Mouse (Mus musculus) macrophage (primary cell): Measurements from ENCODE around the gene Gtf3c1. TPM values are rescaled to one million over a fixed set of nuclear protein-coding genes. Genes with fewer than 3 reads are reported as not detected.
"Not testable (repeated sequence)": the region's sequence is repeated elsewhere in the genome, so short reads cannot be mapped to it uniquely, and the experiment has no call there.

ENCODE experiments used
- H3K27ac ChIP-seq: fragments of 350-480 bp; formaldehyde crosslinking; 2 replicates; pipeline ENCODE4 v1.9.0; 2021
- H3K36me3 ChIP-seq: fragments of 350-480 bp; formaldehyde crosslinking; 2 replicates; pipeline ENCODE4 v1.9.0; 2021; ENCODE audit errors: inconsistent target
- H3K4me3 ChIP-seq: fragments of 350-480 bp; formaldehyde crosslinking; 2 replicates; pipeline ENCODE4 v1.9.0; 2021; ENCODE audit errors: inconsistent target
- H3K79me2 ChIP-seq: fragments of 350-480 bp; formaldehyde crosslinking; 2 replicates; pipeline ENCODE4 v1.9.0; 2021; ENCODE audit errors: inconsistent target
- WGBS: methylation state at CpG from one replicate; pipeline ENCODE4 v1.1.7; 2026; ENCODE audit warnings: inconsistent platforms; ENCODE audit not compliant: missing documents; 5-methylcytosine and 5-hydroxymethylcytosine counted together
- polyA plus RNA-seq: library from polyadenylated mRNA; stranded (reverse); fragments of 250-400 nt; gene quantifications from 3 replicates; pipeline ENCODE4 v1.2.4, GENCODE M21; 2018; ENCODE audit warnings: inconsistent platforms

Gene Gtf3c1
- polyA plus RNA-seq, 1 experiment from 2014 or later = 42.4 TPM

DNA sequence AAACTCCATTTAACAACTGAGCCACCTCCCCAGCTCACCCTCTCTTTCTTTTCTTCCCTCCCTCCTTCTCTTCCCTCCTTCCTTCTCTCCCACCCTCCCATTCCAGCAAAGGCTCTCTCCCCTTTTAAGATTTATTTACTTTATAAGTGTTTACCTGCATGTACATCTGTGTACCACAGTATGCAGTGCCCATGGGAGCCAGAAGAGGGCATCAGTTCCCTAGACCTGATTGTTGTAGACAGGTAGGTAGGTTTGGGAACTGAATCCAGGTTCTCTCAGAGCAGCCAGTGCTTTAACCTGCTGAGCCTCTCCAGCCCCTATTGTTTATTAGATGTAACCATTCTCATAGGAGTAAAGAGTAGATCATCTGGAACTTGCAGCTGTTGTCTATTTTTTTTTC is 14.5 kb upstream of the Gtf3c1 start:
- Histone ChIP-seq H3K36me3 (no peaks in the 10 kb centered on the region), H3K27ac (no peak overlapping the region), H3K4me3 (no peak overlapping the region), H3K79me2 (no peaks in the 10 kb centered on the region)

DNA sequence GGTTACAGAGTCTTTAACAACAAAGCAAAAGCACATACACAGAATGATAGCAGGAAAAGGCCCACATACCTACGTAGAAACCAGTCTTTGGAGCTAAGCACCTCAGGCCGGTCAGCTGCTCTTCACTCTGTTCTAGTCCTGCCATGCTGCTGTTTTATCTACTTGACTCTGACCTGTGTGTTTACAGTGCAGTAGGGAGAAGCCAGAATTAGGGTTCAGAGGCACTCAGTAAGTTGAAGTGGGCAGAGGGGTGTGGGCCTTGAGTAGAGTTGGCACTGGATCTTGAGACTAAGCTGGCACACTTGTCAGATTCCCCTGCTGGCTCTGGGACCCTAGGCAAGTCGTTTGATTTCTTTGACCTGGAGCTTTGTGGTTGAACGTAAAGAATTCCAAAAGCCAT is 13.5 kb upstream of the Gtf3c1 start:
- Histone ChIP-seq H3K79me2 (no peaks in the 10 kb centered on the region), H3K4me3 (no peak overlapping the region), H3K27ac (no peak overlapping the region), H3K36me3 (no peaks in the 10 kb centered on the region)
- WGBS = 87% methylated on average over 4 of the region's 4 CpGs

DNA sequence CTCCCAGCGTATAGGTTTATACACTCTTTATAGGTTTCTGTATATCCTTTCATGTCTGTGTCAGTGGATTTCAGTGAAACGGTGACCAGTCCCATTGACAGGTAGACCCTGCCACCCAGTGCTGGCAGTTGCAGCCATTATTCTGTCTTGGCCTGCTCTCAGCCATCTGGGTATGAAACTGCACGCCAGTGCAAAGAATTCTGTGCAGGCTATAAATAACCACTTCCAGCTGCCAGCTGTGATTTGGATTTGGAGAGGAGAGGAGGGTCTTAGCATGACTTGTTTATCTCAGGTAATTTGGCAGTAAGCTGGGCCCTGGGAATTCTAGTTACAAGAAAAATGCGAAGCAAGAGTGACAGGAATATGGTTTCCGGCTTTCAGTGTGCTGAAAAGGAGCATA is 12.8 kb upstream of the Gtf3c1 start:
- H3K4me3 ChIP-seq = no peak overlapping the region
- no peak overlapping the region for H3K27ac ChIP-seq
- 90% methylated on average over 5 of the region's 5 CpGs for WGBS
- no peaks in the 10 kb centered on the region for H3K79me2 ChIP-seq
- H3K36me3 ChIP-seq = no peaks in the 10 kb centered on the region

DNA sequence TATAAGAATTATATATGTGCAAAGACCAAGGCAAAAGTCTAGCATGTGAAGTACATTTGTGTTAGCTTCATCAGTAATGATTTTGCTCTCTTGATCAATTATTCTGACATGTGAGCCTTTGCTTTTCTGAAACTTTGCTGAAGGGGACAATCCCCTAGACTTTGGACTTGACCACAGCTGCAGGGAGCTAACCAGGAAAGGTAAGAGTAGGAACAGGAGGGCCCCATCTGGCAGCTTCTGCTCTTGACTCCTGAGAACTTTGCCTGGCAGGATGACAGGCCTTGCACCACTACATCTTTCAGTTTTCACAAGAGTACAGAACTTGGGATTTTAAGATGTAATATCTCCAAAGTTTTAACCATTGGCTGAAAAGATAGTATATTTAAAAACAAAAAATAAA is 10.0 kb upstream of the Gtf3c1 start:
- no peak overlapping the region for H3K4me3 ChIP-seq
- no peaks in the 10 kb centered on the region for H3K79me2 ChIP-seq
- no peak overlapping the region for H3K27ac ChIP-seq
- H3K36me3 ChIP-seq = no peaks in the 10 kb centered on the region

DNA sequence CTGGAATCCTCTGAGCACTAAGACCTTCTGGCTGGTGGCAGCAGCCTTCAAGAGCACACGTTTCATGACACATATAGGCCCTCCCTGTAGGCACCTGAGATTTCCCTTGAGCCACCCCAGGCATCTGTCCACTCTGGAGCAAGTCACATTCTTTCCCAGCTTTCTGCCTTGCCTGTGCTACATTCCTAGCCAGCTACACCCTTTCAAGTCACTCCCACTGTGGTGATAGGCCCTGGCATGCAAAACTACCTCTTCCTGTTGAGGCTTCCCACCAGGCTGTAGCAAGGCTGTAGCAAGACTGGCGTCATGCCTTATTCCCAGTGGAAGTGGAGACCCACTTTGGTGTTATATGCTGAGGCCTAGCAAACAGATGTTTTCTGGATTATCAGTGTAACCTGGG is 9.1 kb upstream of the Gtf3c1 start:
- Histone ChIP-seq H3K4me3 (no peak overlapping the region), H3K27ac (no peak overlapping the region), H3K36me3 (no peaks in the 10 kb centered on the region), H3K79me2 (peaks cover 3% of the 10 kb centered on the region; the same call in 1 of the 2 replicates)
- 74% methylated on average over 2 of the region's 2 CpGs for WGBS

DNA sequence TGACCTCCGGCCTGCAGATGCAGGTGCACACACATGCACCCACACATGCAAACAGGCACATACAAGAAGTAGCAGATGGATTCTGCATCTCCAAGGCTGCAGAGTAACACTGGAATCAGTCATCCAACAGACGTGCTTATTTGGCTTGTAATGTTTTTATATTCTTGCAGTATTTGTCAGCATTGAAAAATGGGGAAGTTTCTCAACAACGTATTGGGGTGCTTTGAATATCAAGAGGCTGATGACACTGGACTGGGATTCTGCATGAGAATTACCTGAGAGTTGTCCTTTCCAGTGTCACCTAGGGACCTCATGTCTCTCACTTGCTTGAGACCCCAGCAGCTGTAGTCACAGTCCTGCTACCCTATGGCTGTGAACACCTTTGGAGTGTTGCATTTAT is 7.2 kb upstream of the Gtf3c1 start:
- Histone ChIP-seq H3K4me3 (no peak overlapping the region), H3K36me3 (no peaks in the 10 kb centered on the region), H3K79me2 (peaks cover 5% of the 10 kb centered on the region; the same call in 1 of the 2 replicates), H3K27ac (no peak overlapping the region)
- WGBS = 43% methylated on average over 3 of the region's 3 CpGs

DNA sequence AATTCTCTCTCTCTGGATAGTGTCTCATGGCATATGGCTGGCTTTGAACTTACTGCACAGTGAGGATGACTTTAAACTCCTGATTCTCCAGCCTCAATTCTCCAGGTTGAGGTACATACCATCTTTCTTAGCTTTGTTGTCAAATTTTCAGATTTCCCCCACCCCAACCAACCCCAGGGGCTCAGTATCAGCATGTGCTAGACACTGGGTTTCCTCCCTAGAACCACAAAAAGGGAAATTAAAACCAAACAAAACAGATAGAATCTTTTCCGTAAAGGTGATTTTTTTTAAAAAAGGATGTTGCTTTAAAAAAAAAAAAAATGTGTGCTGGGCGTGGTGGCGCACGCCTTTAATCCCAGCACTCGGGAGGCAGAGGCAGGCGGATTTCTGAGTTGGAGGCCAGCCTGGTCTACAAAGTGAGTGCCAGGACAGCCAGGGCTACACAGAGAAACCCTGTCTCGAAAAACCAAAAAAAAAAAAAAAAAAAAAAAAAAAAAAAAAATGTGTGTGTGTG is 6.0 kb upstream of the Gtf3c1 start:
- not testable (repeated sequence) for H3K4me3 ChIP-seq, H3K36me3 ChIP-seq, H3K27ac ChIP-seq
- 40% methylated on average over 1 of the region's 7 CpGs for WGBS
- H3K79me2 ChIP-seq = peaks cover 16% of the 10 kb centered on the region; the same call in 1 of the 2 replicates

DNA sequence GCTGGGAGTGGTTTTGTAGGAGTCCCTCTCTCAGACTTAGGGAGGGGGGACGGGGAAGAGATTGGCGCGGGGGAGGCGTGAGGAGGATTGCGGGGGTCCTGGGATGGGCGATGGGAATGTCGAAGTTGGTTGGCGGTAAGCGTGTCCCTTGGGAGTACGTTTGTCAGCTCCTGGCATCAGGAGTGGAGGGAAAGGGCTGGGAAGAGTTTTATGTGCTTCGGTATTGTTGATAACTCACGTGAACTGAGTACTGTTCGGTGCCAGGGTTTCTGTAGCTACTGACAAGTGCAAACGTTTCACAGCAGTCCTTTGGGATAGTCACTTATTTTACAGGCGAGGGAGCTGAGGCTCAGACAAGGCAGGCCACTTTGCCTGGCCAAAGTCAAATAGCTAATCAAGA is 520 bp upstream of the Gtf3c1 start:
- 3% methylated on average over 15 of the region's 15 CpGs for WGBS
- peak overlapping the region; percentile 93 for H3K4me3 ChIP-seq
- peaks cover 52% of the 10 kb centered on the region for H3K79me2 ChIP-seq
- peak overlapping the region; percentile 53 for H3K27ac ChIP-seq
- H3K36me3 ChIP-seq = peaks cover 3% of the 10 kb centered on the region; the same call in 1 of the 2 replicates

DNA sequence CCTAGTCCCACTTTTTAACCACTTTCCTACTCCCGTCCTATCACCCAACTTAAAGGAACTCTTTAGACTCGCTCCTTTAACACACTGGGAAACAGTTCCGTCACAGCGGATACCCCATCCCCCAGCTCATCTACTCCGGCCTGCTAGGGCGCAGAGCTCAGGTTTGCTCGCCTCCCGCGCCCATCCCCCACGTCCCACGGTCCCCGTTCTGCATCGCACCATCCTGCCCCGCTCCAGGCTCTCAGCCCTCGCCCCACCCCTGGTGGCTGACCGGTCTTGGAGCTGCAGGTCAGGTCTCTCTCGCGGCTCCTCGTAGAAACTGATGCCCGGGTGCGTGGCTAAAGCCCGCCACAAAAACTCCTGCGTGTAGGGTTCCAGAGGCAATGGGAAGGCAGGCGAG is 394 bp downstream of the Gtf3c1 start:
- WGBS = 0% methylated on average over 24 of the region's 24 CpGs
- H3K4me3 ChIP-seq = peak overlapping the region; percentile 83
- peaks cover 49% of the 10 kb centered on the region for H3K79me2 ChIP-seq
- peak overlapping the region; percentile 37 for H3K27ac ChIP-seq
- H3K36me3 ChIP-seq = peaks cover 12% of the 10 kb centered on the region

DNA sequence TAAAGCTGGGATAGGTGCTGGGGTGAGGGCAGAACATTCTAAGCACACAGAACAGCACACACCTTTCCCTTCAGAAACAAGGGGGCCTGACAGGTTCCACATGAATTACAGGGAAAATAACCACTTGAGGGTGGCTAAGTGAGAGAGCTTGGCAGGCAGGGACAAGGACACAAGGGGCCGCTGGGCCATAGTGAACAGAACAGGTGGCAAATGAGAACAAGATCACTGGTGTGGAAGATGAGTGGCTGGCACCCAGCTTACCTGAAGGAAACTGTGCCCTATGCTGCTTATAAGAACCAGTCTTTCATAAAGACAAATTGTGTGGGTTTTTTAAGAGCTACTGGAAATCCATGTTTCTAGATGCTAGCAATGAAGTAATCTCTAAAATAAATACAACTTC is 4.8 kb downstream of the Gtf3c1 start:
- Histone ChIP-seq H3K36me3 (peaks cover 56% of the 10 kb centered on the region), H3K27ac (no peak overlapping the region), H3K4me3 (no peak overlapping the region), H3K79me2 (peaks cover 28% of the 10 kb centered on the region)
- WGBS = 93% methylated on average over 1 of the region's 1 CpGs

DNA sequence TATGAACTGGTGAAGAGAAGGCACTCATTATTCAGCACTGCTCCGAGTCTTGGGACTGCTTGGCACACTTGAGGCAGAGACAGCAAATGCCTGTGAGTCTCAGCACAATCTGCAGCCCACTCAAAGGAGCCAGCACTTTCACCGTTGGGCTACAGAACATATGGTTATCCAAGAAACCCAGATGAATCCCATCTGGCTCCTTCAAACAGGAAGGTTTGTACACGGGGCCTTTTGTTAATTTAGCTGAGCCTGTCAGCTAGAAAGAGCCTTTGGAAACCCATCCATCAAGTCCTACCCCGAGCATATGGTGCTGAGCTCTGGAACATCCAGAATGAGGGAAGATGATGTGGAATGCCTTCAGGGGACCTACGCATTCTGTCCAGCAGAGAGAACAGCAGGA is 13.5 kb downstream of the Gtf3c1 start:
- no peak overlapping the region for H3K27ac ChIP-seq
- H3K36me3 ChIP-seq = peaks cover 100% of the 10 kb centered on the region
- H3K79me2 ChIP-seq = no peaks in the 10 kb centered on the region
- WGBS = 95% methylated on average over 5 of the region's 5 CpGs
- no peak overlapping the region for H3K4me3 ChIP-seq

DNA sequence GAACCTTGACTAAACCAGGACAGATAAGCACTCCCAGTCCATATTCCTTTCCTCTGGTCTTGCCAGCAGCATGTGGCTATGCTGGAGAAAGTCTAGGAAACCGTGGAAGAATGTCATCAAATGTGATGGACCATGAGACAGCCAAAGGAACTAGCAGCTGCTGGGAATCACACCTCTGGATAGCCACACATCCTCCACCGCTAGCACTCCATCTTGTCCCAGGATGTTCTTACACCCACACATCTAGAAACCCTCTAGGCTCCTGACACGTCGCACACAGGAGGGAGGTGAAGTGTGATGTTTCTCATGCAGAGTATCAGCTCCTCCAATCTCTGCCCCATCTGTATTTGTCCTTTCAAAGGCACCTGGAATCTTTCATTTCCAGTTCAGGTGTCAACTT is 17.1 kb downstream of the Gtf3c1 start:
- Histone ChIP-seq H3K27ac (no peak overlapping the region), H3K4me3 (no peak overlapping the region), H3K36me3 (peaks cover 78% of the 10 kb centered on the region), H3K79me2 (no peaks in the 10 kb centered on the region)
- 94% methylated on average over 3 of the region's 4 CpGs for WGBS

DNA sequence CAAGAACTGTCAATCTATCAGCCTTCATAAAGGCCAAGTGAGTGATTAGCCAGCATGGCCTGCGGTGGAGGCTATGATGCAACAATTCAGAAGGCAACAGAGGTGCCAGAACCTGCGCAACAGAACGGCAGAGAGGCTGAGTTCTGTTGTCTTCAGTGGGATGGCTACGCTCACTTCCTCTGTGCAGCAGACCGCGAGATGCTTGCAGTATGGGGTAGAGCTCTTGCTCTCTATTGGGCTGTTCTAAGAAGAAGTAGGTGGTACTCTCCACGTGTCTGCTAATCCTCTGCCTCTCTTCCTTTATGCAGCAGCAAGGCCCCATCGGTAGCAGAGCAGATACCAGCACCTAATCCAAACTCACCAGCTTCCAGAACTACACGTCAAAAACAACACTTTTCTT is 27.6 kb downstream of the Gtf3c1 start:
- 78% methylated on average over 9 of the region's 9 CpGs for WGBS
- no peak overlapping the region for H3K27ac ChIP-seq

DNA sequence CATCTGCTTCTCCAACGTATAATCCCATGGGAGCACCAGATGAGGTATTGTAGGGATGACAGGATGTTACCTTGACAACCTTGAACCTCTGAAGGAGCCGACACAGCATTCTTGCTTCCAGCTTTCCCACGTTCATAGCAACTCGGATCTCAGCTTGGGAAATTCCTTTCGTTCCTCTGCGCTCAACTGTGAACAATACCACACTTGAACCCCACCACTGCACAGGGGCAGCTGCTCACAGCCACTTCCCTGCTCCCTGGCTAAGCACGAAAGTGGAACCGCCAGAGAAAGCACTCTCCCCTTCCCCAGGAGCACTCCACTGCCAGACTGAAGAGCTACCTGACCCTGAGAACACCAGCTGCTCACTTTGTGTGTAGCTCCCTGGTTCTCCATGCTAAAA is 28.8 kb downstream of the Gtf3c1 start:
- Histone ChIP-seq H3K27ac (no peak overlapping the region), H3K36me3 (peaks cover 85% of the 10 kb centered on the region), H3K4me3 (no peak overlapping the region), H3K79me2 (no peaks in the 10 kb centered on the region)
- WGBS = 92% methylated on average over 8 of the region's 8 CpGs

More for the DNA sequence above, 27.6 kb downstream of the Gtf3c1 start:
- peaks cover 76% of the 10 kb centered on the region for H3K36me3 ChIP-seq
- no peak overlapping the region for H3K4me3 ChIP-seq
- no peaks in the 10 kb centered on the region for H3K79me2 ChIP-seq

DNA sequence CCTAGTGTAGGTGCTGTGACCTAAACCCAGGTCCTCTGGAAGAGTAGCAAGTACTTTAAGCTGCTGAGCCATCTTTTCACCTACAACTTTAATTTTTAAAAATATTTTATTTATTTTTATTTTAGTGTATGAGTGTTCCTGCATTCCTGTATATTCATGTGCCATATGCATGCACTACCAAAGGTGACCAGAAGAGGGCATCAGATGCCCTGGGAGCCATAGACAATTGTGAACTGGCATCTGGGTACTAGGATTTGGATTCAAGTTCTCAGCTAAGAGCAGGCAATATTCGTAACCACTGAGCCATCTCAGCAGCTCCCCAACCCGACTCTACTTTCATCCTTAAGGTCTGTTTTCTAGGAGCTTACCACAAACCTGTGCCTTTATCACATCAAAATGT is 32.7 kb downstream of the Gtf3c1 start:
- Histone ChIP-seq H3K4me3 (no peak overlapping the region), H3K79me2 (no peaks in the 10 kb centered on the region), H3K27ac (no peak overlapping the region), H3K36me3 (peaks cover 95% of the 10 kb centered on the region)
- 90% methylated on average over 2 of the region's 2 CpGs for WGBS

DNA sequence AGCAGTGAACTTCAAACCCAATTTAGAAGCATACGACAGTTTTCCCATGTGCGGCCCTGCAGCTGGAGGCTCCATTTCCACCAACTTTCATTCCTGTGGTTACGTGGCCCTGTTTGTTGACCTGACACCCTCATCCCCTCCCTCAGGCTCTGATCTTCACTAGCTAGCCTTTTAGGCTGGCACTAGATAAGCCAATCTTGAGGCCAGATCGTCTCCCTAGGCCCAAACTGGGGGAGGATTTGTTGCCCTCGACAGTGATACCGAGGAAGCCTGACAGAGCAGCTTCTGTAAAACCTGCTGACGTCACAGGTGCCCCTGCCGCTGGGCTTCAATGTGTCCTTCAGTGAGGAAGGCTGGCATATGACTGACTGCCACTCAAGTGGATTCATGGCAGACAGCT is 36.2 kb downstream of the Gtf3c1 start:
- H3K4me3 ChIP-seq = no peak overlapping the region

More for the DNA sequence above, 36.2 kb downstream of the Gtf3c1 start:
- Histone ChIP-seq H3K27ac (no peak overlapping the region), H3K36me3 (peaks cover 93% of the 10 kb centered on the region), H3K79me2 (no peaks in the 10 kb centered on the region)
- WGBS = 92% methylated on average over 7 of the region's 8 CpGs
